Mouse (Mus musculus) cerebellum, postnatal 14 days (tissue): ENCODE measurements around the gene Gak.

Experiments used
- DNase-seq, 2 experiments: peaks; one replicate each; pipeline ENCODE4 v3.0.0; 2021; ENCODE audit warnings: mixed read lengths in 2 of 2

Gene Gak

GRCm38 (mm10) chr5:108629634-108630483 is at the start of gene Gak, which contains the start of gene Tmem175:
TSS of gene Gak (minus strand) at chr5:108629755.
TSS of gene Tmem175 (plus strand) at chr5:108629770.
- peak; percentile 93 to 95 for DNase-seq

GRCm38 (mm10) chr5:108678296-108678854 is 48.8 kb upstream of the Gak start:
- DNase-seq = peak in 1 of 2 experiments; percentile 58

GRCm38 (mm10) chr5:108677605-108678295 is 48.2 kb upstream of the Gak start:
- peak; percentile 76 to 85 for DNase-seq

GRCm38 (mm10) chr5:108676772-108677498 is 47.4 kb upstream of the Gak start:
- DNase-seq = peak; percentile 42 to 45

- no peak for DNase-seq
Observed at GRCm38 (mm10) chr5:108675251-108675816, 45.8 kb upstream of the Gak start, which contains the start of gene Slc26a1. TSS of gene Slc26a1 (minus strand) at chr5:108675569.

- DNase-seq = no peak
Observed at GRCm38 (mm10) chr5:108674624-108675023, 45.1 kb upstream of the Gak start.

GRCm38 (mm10) chr5:108671757-108672156 is 42.2 kb upstream of the Gak start:
- no peak for DNase-seq

GRCm38 (mm10) chr5:108670785-108671184 is 41.2 kb upstream of the Gak start:
- DNase-seq = peak; percentile 47 to 70

- no peak for DNase-seq
Observed at GRCm38 (mm10) chr5:108669986-108670385, 40.4 kb upstream of the Gak start.

- DNase-seq = peak; percentile 85 to 90
Observed at GRCm38 (mm10) chr5:108668977-108669936, 39.7 kb upstream of the Gak start, which contains the start of gene Dgkq. TSS of gene Dgkq (minus strand) at chr5:108669672.

- DNase-seq = no peak
Observed at GRCm38 (mm10) chr5:108668387-108668932, 38.9 kb upstream of the Gak start.

GRCm38 (mm10) chr5:108667370-108667769 is 37.8 kb upstream of the Gak start:
- no peak for DNase-seq

GRCm38 (mm10) chr5:108665066-108665465 is 35.5 kb upstream of the Gak start:
- DNase-seq = no peak

GRCm38 (mm10) chr5:108662772-108663171 is 33.2 kb upstream of the Gak start:
- no peak for DNase-seq

GRCm38 (mm10) chr5:108660632-108661268 is 31.2 kb upstream of the Gak start:
- DNase-seq = peak; percentile 93 to 94

- no peak for DNase-seq
Observed at GRCm38 (mm10) chr5:108659698-108660631, 30.4 kb upstream of the Gak start, which contains the start of gene Idua. TSS of gene Idua (plus strand) at chr5:108660331.

- no peak for DNase-seq
Observed at GRCm38 (mm10) chr5:108658611-108659010, 29.1 kb upstream of the Gak start.

GRCm38 (mm10) chr5:108657406-108657805 is 27.9 kb upstream of the Gak start:
- no peak for DNase-seq
